Mouse (Mus musculus) midbrain, embryonic 15.5 days (tissue): ENCODE data around the gene Nxt1. TPM values are rescaled to one million over a fixed set of nuclear protein-coding genes. Genes with fewer than 3 reads are reported as not detected.

Experiments used
- ATAC-seq: fragments of 200-750 bp; cut with Nextera tagmentation; replicated peaks from 2 replicates; pipeline ENCODE4 v1.8.0; 2017; ENCODE audit warnings: moderate TSS enrichment
- H3K27ac ChIP-seq: fragments of 300-500 bp; sonication (generic); 2 replicates; pipeline ENCODE4 v1.5.1; 2015; ENCODE audit warnings: mild to moderate bottlenecking, inconsistent platforms
- H3K27me3 ChIP-seq: fragments of 300-500 bp; sonication (generic); replicated peaks from 2 replicates; pipeline ENCODE4 v1.6.1; 2015; ENCODE audit warnings: inconsistent platforms
- H3K36me3 ChIP-seq: fragments of 300-500 bp; sonication (generic); replicated peaks from 2 replicates; pipeline ENCODE4 v1.6.1; 2015; ENCODE audit warnings: inconsistent platforms
- H3K4me1 ChIP-seq: fragments of 300-500 bp; sonication (generic); 2 replicates; pipeline ENCODE4 v1.6.1; 2015; ENCODE audit warnings: inconsistent platforms
- H3K4me2 ChIP-seq: fragments of 300-500 bp; sonication (generic); 2 replicates; pipeline ENCODE4 v1.6.1; 2015; ENCODE audit warnings: inconsistent platforms, mild to moderate bottlenecking, moderate library complexity
- H3K4me3 ChIP-seq: fragments of 300-500 bp; sonication (generic); 2 replicates; pipeline ENCODE4 v1.5.1; 2015; ENCODE audit warnings: mild to moderate bottlenecking, inconsistent platforms
- H3K9ac ChIP-seq: fragments of 300-500 bp; sonication (generic); 2 replicates; pipeline ENCODE4 v1.6.1; 2015; ENCODE audit warnings: mild to moderate bottlenecking, inconsistent platforms
- H3K9me3 ChIP-seq: fragments of 300-500 bp; sonication (generic); 2 replicates; pipeline ENCODE4 v1.6.1; 2016; ENCODE audit warnings: inconsistent platforms
- WGBS: fragments of 180-500 bp; shearing (Covaris S2); methylation state at CpG from one replicate; pipeline ENCODE4 v1.1.7; 2015; ENCODE audit warnings: mixed read lengths; 5-methylcytosine and 5-hydroxymethylcytosine counted together
- polyA plus RNA-seq: library from polyadenylated mRNA; unstranded; fragments of >200 nt; fragmentation: Nextera tagmentation; extraction: Ambion mirVana; gene quantifications from 2 replicates; pipeline ENCODE4 v1.2.1, GENCODE M21; 2015

Gene Nxt1
- polyA plus RNA-seq, 1 experiment from 2014 or later: 37.4 TPM

DNA sequence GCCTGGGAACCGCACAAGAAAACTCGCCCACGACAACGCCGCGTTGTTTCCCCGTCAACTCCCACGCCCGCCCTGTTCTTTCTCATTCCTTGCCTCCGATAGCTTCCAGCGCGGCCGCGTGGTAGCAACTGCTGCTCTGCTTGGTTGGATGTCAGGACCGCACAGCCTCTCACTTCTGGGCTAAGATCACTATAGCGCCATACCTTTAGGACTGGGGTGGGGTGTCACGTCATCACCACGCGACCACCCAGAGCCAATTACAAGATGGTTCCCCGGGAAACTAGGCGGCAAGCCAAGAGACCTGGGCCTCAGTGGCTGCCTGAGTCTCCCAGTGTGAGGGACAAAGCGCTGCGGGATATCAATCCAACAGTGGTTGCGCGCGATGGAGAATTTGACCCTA, 5.4 kb downstream of the Nxt1 start:
- Histone ChIP-seq H3K4me2 (peak overlapping the region; percentile 50), H3K4me3 (peak overlapping the region; percentile 44), H3K27me3 (no peaks in the 10 kb centered on the region), H3K9ac (peak overlapping the region; percentile 14; the same call in 1 of the 2 replicates), H3K27ac (peak overlapping the region; percentile 68), H3K36me3 (peaks cover 6% of the 10 kb centered on the region; the same call in 1 of the 2 replicates), H3K9me3 (no peaks in the 10 kb centered on the region), H3K4me1 (peaks cover 64% of the 10 kb centered on the region)
- ATAC-seq: peak; percentile 38
- 3% methylated on average over 26 of the region's 26 CpGs for whole genome bisulfite sequencing

DNA sequence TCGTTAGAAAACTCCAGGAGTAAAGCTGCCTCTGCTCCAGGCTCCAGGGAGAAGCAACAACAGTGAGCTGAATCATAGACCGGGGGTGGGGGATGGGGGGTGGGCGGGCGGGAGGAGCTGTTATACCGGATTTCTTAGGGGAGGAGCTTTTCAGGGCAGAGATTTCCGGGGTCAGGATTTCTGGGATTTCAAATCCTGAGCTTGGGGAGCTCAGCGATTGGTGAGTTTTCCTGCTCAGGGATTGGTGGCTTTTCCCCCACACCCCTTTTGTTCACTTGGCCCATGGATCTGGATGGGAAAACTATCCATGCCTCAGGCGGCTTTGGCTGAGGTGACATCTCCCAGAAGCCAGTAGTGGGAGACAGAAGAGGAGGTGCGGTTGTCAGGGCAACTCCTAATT, 6.9 kb downstream of the Nxt1 start:
- Histone ChIP-seq H3K4me1 (peaks cover 50% of the 10 kb centered on the region), H3K9ac (no peak overlapping the region), H3K4me2 (peak overlapping the region; percentile 50), H3K9me3 (no peaks in the 10 kb centered on the region), H3K27ac (peak overlapping the region; percentile 62; the same call in 1 of the 2 replicates), H3K36me3 (peaks cover 6% of the 10 kb centered on the region; the same call in 1 of the 2 replicates), H3K27me3 (no peaks in the 10 kb centered on the region), H3K4me3 (no peak overlapping the region)
- WGBS: 4% methylated on average over 9 of the region's 9 CpGs
- no peak for ATAC-seq

DNA sequence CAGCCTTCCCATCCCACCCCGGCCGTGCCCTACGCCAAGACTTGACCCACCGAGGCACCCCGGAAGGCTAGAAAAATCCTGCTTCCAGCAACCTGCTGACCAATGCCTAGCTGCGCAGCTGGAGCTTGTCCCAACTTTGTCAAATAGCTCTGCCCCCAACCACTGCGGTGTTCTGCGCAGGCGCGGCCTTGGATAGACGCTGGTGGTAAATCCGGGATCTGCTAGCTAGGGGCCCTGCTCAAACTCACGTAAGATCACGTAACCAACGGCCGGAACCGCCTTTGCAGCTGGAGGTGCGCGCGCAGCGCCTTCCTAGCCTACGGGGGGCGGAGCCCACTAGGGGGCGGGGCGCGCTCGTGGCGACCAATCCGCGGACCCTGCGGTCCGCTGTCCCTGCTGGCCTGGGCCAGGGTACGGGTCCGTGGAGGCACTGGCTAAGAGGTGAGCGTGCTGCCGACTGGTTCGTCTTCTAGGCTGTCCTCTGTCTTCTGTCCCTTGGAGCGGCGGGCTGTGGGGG, 8.4 kb downstream of the Nxt1 start, which contains the start of gene Gzf1:
Gzf1 (plus strand) TSS at position 249 of the 517 bp plus-strand sequence.
- H3K4me1 ChIP-seq: peaks cover 44% of the 10 kb centered on the region
- peak within 1 kb of the TSS; percentile 75 for H3K9ac ChIP-seq
- ATAC-seq: peak; percentile 95
- H3K27me3 ChIP-seq: no peaks in the 10 kb centered on the region
- H3K9me3 ChIP-seq: no peaks in the 10 kb centered on the region
- peak within 1 kb of the TSS; percentile 88 for H3K4me3 ChIP-seq
- peak within 1 kb of the TSS; percentile 83 for H3K27ac ChIP-seq
- peak within 1 kb of the TSS; percentile 85 for H3K4me2 ChIP-seq
- peaks cover 10% of the 10 kb centered on the region; the same call in 1 of the 2 replicates for H3K36me3 ChIP-seq
- WGBS: under 1% methylated on average over 39 of the region's 39 CpGs

DNA sequence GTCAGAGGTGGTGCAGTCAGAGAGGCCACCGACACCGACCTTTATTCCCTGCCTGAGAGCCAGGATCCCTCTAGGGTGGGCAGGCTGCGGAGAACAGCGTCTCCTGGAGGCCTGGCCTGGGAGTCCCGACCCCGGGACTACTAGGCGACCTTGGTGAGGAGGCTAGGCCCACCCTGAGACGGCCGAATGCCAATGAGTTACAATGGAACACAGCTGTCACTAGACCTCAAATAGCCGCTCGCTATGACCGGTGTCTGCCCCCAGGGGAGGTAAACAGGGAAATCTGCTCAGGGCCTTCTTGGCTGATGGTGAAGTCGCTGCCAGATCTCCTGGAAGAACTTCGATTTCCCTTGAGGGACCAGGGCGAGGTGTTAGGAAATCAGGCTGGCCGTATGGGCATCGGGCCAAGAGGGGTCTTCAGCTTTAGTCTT, 9.1 kb downstream of the Nxt1 start:
- peaks cover 44% of the 10 kb centered on the region for H3K4me1 ChIP-seq
- WGBS: 8% methylated on average over 17 of the region's 17 CpGs
- no peaks in the 10 kb centered on the region for H3K27me3 ChIP-seq
- peaks cover 6% of the 10 kb centered on the region; the same call in 1 of the 2 replicates for H3K36me3 ChIP-seq
- peak overlapping the region; percentile 85 for H3K4me2 ChIP-seq
- peak overlapping the region; percentile 75 for H3K9ac ChIP-seq
- peak overlapping the region; percentile 88 for H3K4me3 ChIP-seq
- peak; percentile 70 for ATAC-seq
- peak overlapping the region; percentile 83 for H3K27ac ChIP-seq
- no peaks in the 10 kb centered on the region for H3K9me3 ChIP-seq

DNA sequence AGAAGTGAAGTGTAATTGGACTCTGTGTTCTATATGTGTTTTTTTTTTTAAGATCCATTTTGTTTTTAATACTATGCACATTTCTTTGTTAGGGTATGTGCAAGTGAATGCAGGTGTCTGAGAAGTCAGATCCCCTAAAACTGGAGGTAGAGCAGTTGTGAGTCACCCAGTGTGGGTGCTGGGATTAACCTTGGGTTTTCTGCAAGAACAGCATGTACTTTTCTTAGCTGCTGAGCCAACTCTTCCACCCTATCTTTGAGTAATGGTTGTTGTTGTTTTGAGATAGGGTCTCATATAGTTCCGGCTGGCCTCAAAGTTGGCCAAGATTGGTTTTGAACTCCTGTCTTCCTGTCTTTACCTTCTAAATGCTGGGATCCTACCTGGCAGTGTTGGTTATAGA, 10.6 kb downstream of the Nxt1 start:
- no peak overlapping the region for H3K27ac ChIP-seq
- no peaks in the 10 kb centered on the region for H3K9me3 ChIP-seq
- H3K36me3 ChIP-seq: peaks cover 12% of the 10 kb centered on the region; the same call in 1 of the 2 replicates
- H3K4me1 ChIP-seq: peaks cover 34% of the 10 kb centered on the region
- no peak overlapping the region for H3K4me3 ChIP-seq
- no peaks in the 10 kb centered on the region for H3K27me3 ChIP-seq
- H3K9ac ChIP-seq: no peak overlapping the region
- H3K4me2 ChIP-seq: no peak overlapping the region
- no peak for ATAC-seq
- 94% methylated on average over 1 of the region's 1 CpGs for WGBS

DNA sequence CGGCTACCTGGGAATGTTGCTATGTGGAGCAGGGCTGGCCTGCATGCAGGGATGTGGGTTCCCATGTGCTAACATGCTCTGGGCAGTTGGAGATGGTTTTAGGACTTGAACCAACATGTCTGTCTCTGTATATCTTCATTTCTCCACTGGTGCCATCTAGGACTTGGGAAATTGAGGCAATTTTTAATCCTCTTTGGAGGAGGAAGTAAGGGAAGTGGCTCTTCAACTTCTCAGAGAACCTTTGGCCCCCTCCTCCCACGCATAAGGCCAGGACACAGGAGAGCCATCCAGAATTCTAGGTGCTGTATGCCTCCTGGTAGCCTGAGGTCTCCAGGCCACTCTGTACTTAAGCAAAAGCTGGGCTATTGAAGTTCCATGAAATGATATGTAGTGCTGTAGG, 12.6 kb downstream of the Nxt1 start:
- no peak for ATAC-seq
- Histone ChIP-seq H3K4me3 (no peak overlapping the region), H3K36me3 (peaks cover 19% of the 10 kb centered on the region; the same call in 1 of the 2 replicates), H3K27ac (no peak overlapping the region), H3K9me3 (no peaks in the 10 kb centered on the region), H3K9ac (no peak overlapping the region), H3K4me2 (no peak overlapping the region), H3K27me3 (no peaks in the 10 kb centered on the region), H3K4me1 (peaks cover 17% of the 10 kb centered on the region)
- 95% methylated on average over 2 of the region's 2 CpGs for WGBS

DNA sequence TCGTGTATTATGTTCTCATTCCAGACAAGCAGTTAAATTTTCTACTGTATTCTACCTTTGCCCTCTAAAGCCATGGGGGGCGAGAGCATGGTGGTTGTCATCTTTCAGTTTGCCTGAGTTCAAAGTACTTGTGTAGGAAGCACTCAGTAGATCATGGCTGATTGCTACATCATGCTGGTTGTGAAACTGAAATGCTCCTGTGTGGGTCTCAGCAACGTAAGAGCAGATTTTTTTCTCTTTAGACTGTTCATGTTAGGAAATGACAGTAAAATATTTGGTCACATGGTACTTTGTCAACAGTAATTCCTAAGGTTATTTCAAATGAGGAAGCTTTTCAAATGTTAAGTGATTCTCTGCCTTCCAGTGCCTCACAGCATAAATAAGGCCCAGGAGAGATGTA, 13.3 kb downstream of the Nxt1 start:
- ATAC-seq: no peak
- Histone ChIP-seq H3K27ac (no peak overlapping the region), H3K4me2 (no peak overlapping the region), H3K9ac (no peak overlapping the region), H3K27me3 (no peaks in the 10 kb centered on the region), H3K9me3 (no peaks in the 10 kb centered on the region), H3K4me3 (no peak overlapping the region), H3K36me3 (peaks cover 26% of the 10 kb centered on the region; the same call in 1 of the 2 replicates), H3K4me1 (peaks cover 12% of the 10 kb centered on the region)
- 92% methylated on average over 3 of the region's 3 CpGs for WGBS

DNA sequence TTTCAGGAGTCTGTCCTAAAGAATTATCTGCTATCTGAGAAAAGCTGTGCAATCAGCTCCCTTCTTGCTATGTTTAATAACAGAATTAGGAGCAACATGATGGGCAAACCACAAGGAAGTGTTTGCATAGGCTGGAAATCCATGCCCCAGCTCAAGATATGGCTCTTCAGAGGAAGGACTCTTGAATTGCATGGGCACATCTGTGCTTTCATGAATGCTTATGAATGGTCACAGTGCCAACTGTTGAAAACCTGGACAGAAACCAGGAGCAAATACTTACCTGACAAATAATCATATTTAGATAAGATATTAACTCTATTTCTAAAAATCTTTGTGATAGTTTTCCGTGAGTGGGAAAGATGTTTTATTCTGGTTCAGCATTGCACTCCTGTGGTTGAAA, 14.5 kb downstream of the Nxt1 start:
- Histone ChIP-seq H3K4me3 (no peak overlapping the region), H3K4me2 (no peak overlapping the region), H3K9me3 (no peaks in the 10 kb centered on the region), H3K27ac (no peak overlapping the region), H3K36me3 (peaks cover 38% of the 10 kb centered on the region; the same call in 1 of the 2 replicates), H3K27me3 (no peaks in the 10 kb centered on the region), H3K4me1 (peaks cover 7% of the 10 kb centered on the region), H3K9ac (no peak overlapping the region)
- WGBS: 93% methylated on average over 1 of the region's 1 CpGs
- no peak for ATAC-seq

DNA sequence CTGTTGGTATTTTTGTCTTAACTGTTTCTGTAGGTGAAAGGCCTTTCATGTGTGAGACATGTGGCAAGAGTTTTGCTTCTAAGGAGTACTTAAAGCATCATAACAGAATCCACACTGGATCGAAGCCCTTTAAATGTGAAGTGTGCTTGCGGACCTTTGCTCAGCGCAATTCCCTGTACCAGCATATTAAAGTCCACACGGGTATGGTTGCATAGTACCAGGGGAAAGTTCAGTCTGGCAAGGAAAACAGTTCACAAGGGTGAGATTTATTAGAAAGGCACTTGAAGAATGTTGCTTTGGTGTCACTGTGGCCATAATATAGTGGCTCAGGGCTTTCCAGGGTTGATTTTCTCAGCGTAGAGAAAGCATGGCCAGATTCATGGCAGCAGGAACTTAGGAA, 15.6 kb downstream of the Nxt1 start:
- H3K9me3 ChIP-seq: no peaks in the 10 kb centered on the region

DNA sequence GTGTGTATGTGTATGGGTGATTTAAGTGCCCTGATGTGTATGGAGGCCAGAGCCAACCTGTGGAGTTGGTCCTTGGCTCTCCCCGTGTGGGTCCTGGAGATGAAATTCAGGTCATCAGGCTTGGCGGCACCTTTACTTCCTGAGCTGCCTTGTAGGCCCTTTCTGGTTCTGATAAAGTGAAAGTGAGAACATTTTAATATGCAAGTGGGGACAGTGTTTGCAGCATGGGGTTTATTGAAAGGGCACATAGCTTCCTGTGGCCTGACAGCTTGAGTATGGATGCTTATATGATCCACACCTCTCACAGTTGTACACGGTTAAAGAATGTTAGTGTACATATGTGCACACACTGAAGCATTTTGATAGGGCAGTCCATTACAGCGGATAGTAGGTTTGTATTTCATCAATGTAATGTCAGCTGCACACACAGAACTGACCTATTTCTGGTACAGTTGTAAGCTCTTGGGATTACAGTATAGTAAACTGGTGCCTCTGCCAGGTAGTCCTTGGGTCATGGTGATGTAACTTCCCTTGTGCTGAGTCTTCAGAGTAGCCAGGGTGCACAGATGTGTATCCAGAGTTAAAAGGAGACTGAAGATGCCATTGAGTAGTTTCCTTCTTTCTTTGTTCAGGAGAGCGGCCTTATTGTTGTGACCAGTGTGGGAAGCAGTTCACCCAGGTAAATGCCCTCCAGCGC, 17.2 kb downstream of the Nxt1 start:
- ATAC-seq: no peak

More for the DNA sequence above, 15.6 kb downstream of the Nxt1 start:
- Histone ChIP-seq H3K4me2 (no peak overlapping the region), H3K9ac (no peak overlapping the region), H3K36me3 (peaks cover 46% of the 10 kb centered on the region; the same call in 1 of the 2 replicates), H3K27me3 (no peaks in the 10 kb centered on the region), H3K27ac (no peak overlapping the region), H3K4me3 (no peak overlapping the region), H3K4me1 (no peaks in the 10 kb centered on the region)
- ATAC-seq: no peak
- WGBS: 97% methylated on average over 5 of the region's 5 CpGs

DNA sequence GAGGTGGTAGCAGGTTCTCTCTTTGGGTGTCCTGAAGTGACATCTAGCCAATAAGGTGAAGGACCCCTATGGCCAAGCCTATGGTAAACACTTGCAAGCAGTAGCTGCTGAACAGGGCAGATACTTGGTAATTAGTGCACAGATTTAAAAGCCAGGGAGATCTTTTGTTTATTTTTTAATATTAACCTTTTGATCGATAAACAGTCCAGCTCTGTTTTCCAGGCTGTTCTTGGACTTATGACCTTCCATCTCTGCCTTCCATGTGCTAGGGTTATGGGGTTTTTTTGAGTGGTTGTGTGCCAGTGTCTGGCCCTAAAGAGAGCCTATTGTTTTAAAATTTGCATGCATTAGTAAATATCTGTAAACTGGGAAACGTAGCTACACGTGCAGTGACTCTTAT, 17.9 kb downstream of the Nxt1 start:
- peaks cover 52% of the 10 kb centered on the region; the same call in 1 of the 2 replicates for H3K36me3 ChIP-seq
- no peak overlapping the region for H3K4me3 ChIP-seq
- no peaks in the 10 kb centered on the region for H3K27me3 ChIP-seq
- H3K4me2 ChIP-seq: no peak overlapping the region
- ATAC-seq: no peak
- H3K9me3 ChIP-seq: no peaks in the 10 kb centered on the region
- no peak overlapping the region for H3K27ac ChIP-seq
- no peak overlapping the region for H3K9ac ChIP-seq
- no peaks in the 10 kb centered on the region for H3K4me1 ChIP-seq
- 98% methylated on average over 3 of the region's 3 CpGs for WGBS

More for the DNA sequence above, 17.2 kb downstream of the Nxt1 start:
- Histone ChIP-seq H3K4me3 (no peak overlapping the region), H3K9ac (no peak overlapping the region), H3K36me3 (peaks cover 55% of the 10 kb centered on the region; the same call in 1 of the 2 replicates), H3K27me3 (no peaks in the 10 kb centered on the region), H3K9me3 (no peaks in the 10 kb centered on the region), H3K4me2 (no peak overlapping the region), H3K27ac (no peak overlapping the region), H3K4me1 (no peaks in the 10 kb centered on the region)
- WGBS: 96% methylated on average over 6 of the region's 6 CpGs

DNA sequence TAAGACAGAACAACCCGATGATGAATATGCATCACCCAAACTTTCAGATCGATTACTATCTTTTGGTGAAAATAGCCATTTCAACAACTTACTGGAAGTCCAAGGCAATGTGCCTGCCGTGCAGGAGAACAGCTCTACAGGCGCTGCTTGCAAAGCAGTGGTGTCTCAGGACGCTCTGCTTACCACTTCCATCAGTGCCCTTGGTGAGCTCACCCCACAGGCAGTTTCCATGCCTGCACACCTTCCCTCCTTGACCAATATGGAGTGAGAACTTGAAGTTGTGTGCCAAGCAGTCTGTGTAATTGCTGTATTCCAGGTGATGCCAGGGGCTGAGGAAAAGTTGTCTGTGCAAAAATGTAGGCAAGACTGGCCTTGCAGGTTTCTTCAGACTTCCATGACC, 18.4 kb downstream of the Nxt1 start:
- no peaks in the 10 kb centered on the region for H3K4me1 ChIP-seq
- no peaks in the 10 kb centered on the region for H3K9me3 ChIP-seq
- H3K4me2 ChIP-seq: no peak overlapping the region
- peaks cover 56% of the 10 kb centered on the region; the same call in 1 of the 2 replicates for H3K36me3 ChIP-seq
- H3K27ac ChIP-seq: no peak overlapping the region
- WGBS: 96% methylated on average over 5 of the region's 5 CpGs
- no peak overlapping the region for H3K4me3 ChIP-seq
- H3K27me3 ChIP-seq: no peaks in the 10 kb centered on the region
- H3K9ac ChIP-seq: no peak overlapping the region
- no peak for ATAC-seq
